Mouse (Mus musculus) MEL (cell line): ENCODE results near the gene Fmo5.

Experiments
- CTCF ChIP-seq, 3 experiments: IDR thresholded peaks in 2 of 3; conservative IDR thresholded peaks in 1 of 3; 2 replicates each; pipeline ENCODE4 v1.5.1; 2011 to 2012; ENCODE audit warnings: low read length in 3 of 3, low read depth in 2 of 3, mild to moderate bottlenecking in 2 of 3, improper control_type of control experiment in 1 of 3, inconsistent platforms in 1 of 3, mixed read lengths in 1 of 3, moderate library complexity in 1 of 3; ENCODE audit not compliant: control insufficient read depth in 1 of 3, insufficient read depth in 1 of 3, poor library complexity in 1 of 3, severe bottlenecking in 1 of 3
- EP300 ChIP-seq, 2 experiments: IDR thresholded peaks; 2 replicates each; pipeline ENCODE4 v1.6.1; 2011; ENCODE audit warnings: improper control_type of control experiment in 2 of 2, low read length in 2 of 2, low read depth in 1 of 2, mild to moderate bottlenecking in 1 of 2
- GABPA ChIP-seq: IDR thresholded peaks from 2 replicates; pipeline ENCODE4 v1.6.1; 2012; ENCODE audit warnings: low read depth, mild to moderate bottlenecking, inconsistent platforms, low read length, improper control_type of control experiment, moderate library complexity
- HCFC1 ChIP-seq: IDR thresholded peaks from 2 replicates; pipeline ENCODE4 v1.6.1; 2012; ENCODE audit warnings: low read depth, mild to moderate bottlenecking, inconsistent platforms, low read length, improper control_type of control experiment, moderate library complexity
- MAX ChIP-seq: IDR thresholded peaks from 2 replicates; pipeline ENCODE4 v1.6.1; 2011; ENCODE audit warnings: low read length, improper control_type of control experiment
- ZNF384 ChIP-seq: IDR thresholded peaks from 2 replicates; pipeline ENCODE4 v1.6.1; 2012; ENCODE audit warnings: low read depth, mild to moderate bottlenecking, inconsistent platforms, low read length, improper control_type of control experiment

DNA sequence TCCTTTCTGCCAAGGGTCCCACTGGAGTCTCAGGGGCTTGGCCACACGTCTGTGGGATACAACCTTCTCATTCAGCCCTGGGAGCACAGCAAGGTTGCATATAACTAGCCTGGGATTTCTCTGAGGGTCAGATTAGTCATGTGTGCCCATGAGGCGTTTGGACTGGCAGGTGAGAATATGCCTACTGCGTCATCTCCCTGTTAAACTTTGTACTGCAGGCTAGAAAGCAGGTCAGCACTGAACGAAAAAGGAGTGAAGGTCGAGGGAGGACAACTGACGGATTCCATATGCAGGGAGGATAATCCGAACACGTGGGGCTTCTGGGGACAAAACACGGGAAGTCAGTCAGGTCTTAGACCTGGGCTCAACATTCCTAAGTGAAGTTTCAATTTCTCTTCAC is 68.7 kb downstream of the Fmo5 start:
- TF ChIP-seq EP300 (IDR thresholded peaks at IDR 0.05; ENCODE audit: low read depth in 1 of 2, low read length in 2 of 2) (no peak), GABPA (no peak), HCFC1 (no peak), MAX (no peak), CTCF (IDR thresholded peaks at IDR 0.05 in 2 of 3, conservative IDR thresholded peaks at IDR 0.05 in 1 of 3; ENCODE audit: control insufficient read depth in 1 of 3, insufficient read depth in 1 of 3, low read depth in 2 of 3, low read length in 3 of 3, poor library complexity in 1 of 3, severe bottlenecking in 1 of 3) (no peak), ZNF384 (no peak)
